Mouse (Mus musculus) kidney, adult 18-20 months (tissue): ENCODE results near the gene Hes5.

Source experiments
- DNase-seq: peaks from one replicate; pipeline ENCODE4 v3.0.0; 2021

The Hes5 gene

GRCm38 (mm10) chr4:154960690-154961225, at the start of gene Hes5:
Gene Hes5, plus strand, starts transcription at chr4:154960923.
- DNase-seq, result no peak

- DNase-seq, result no peak
These were observed 49.1 kb upstream of the Hes5 start for GRCm38 (mm10) chr4:154911644-154912043.

GRCm38 (mm10) chr4:154913845-154914244, 46.9 kb upstream of the Hes5 start:
- DNase-seq, result no peak

- DNase-seq, result no peak
These were observed 46.5 kb upstream of the Hes5 start for GRCm38 (mm10) chr4:154914252-154914651.

GRCm38 (mm10) chr4:154914707-154915106, 46.0 kb upstream of the Hes5 start:
- DNase-seq, result no peak

GRCm38 (mm10) chr4:154915286-154915685, 45.4 kb upstream of the Hes5 start:
- DNase-seq, result no peak

GRCm38 (mm10) chr4:154916662-154917061, 44.1 kb upstream of the Hes5 start:
- DNase-seq, result no peak

- no peak for DNase-seq
These were observed 38.4 kb upstream of the Hes5 start for GRCm38 (mm10) chr4:154922291-154922690.

- no peak for DNase-seq
These were observed 37.8 kb upstream of the Hes5 start for GRCm38 (mm10) chr4:154922931-154923330.

GRCm38 (mm10) chr4:154925413-154925812, 35.3 kb upstream of the Hes5 start:
- peak; percentile 35 for DNase-seq

- no peak for DNase-seq
These were observed 33.5 kb upstream of the Hes5 start for GRCm38 (mm10) chr4:154926969-154927898.

GRCm38 (mm10) chr4:154927899-154928337, 32.8 kb upstream of the Hes5 start:
- DNase-seq, result peak; percentile 54

- DNase-seq, result no peak
These were observed 32.2 kb upstream of the Hes5 start, which contains the start of gene Tnfrsf14 for GRCm38 (mm10) chr4:154928395-154929087. Gene Tnfrsf14, minus strand, starts transcription at chr4:154928563.

GRCm38 (mm10) chr4:154929088-154929660, 31.5 kb upstream of the Hes5 start:
- DNase-seq, result no peak

- no peak for DNase-seq
These were observed 27.3 kb upstream of the Hes5 start for GRCm38 (mm10) chr4:154933306-154933907.

GRCm38 (mm10) chr4:154934800-154935199, 25.9 kb upstream of the Hes5 start:
- no peak for DNase-seq

- DNase-seq, result no peak
These were observed 24.9 kb upstream of the Hes5 start for GRCm38 (mm10) chr4:154935788-154936187.

GRCm38 (mm10) chr4:154936542-154937255, 24.0 kb upstream of the Hes5 start:
- no peak for DNase-seq

GRCm38 (mm10) chr4:154937746-154938145, 23.0 kb upstream of the Hes5 start:
- DNase-seq, result no peak

GRCm38 (mm10) chr4:154940156-154940555, 20.6 kb upstream of the Hes5 start:
- DNase-seq, result no peak

GRCm38 (mm10) chr4:154941831-154942230, 18.9 kb upstream of the Hes5 start:
- no peak for DNase-seq
